Mouse (Mus musculus) hindbrain, postnatal 0 days (tissue): ENCODE measurements at regions not wholly inside any gene's neighbourhood (a gene's known extent, or its start where the extent isn't known, plus 50 kb on each side); places are given as distances from the start of the nearest gene placed in this dataset.
A peak's percentile ranks its signal among the peaks of the same experiment; 100 is the strongest.
"Not testable (repeated sequence)": the region's sequence is repeated elsewhere in the genome, so short reads cannot be mapped to it uniquely, and the experiment has no call there.

Experiments used
- ATAC-seq: fragments of 200-750 bp; cut with Nextera tagmentation; 2 replicates; pipeline ENCODE4 v1.8.0; 2017; ENCODE audit warnings: mild to moderate bottlenecking, moderate TSS enrichment, moderate library complexity
- DNase-seq: peaks from one replicate; pipeline ENCODE4 v3.0.0-alpha.2; 2015; ENCODE audit warnings: low spot score
- H3K27ac ChIP-seq: fragments of 300-500 bp; sonication (generic); 2 replicates; pipeline ENCODE4 v1.5.1; 2014; ENCODE audit warnings: mild to moderate bottlenecking
- H3K27me3 ChIP-seq: fragments of 300-500 bp; sonication (generic); 2 replicates; pipeline ENCODE4 v1.6.1; 2014; ENCODE audit warnings: low read length, mixed read lengths; ENCODE audit not compliant: insufficient read depth
- H3K36me3 ChIP-seq: fragments of 300-500 bp; sonication (generic); 2 replicates; pipeline ENCODE4 v1.6.1; 2014; ENCODE audit warnings: low read length, mixed read lengths; ENCODE audit not compliant: insufficient read depth
- H3K4me1 ChIP-seq: fragments of 300-500 bp; sonication (generic); 2 replicates; pipeline ENCODE4 v1.6.1; 2014; ENCODE audit warnings: antibody characterized with exemption, low read length, mixed read lengths; ENCODE audit not compliant: insufficient read depth
- H3K4me2 ChIP-seq: fragments of 300-500 bp; sonication (generic); 2 replicates; pipeline ENCODE4 v1.6.1; 2014; ENCODE audit warnings: low read depth, mild to moderate bottlenecking, low read length, moderate library complexity, mixed read lengths
- H3K4me3 ChIP-seq: fragments of 300-500 bp; sonication (generic); 2 replicates; pipeline ENCODE4 v1.5.1; 2014; ENCODE audit warnings: low read length
- H3K9ac ChIP-seq: fragments of 300-500 bp; sonication (generic); replicated peaks from 2 replicates; pipeline ENCODE4 v1.6.1; 2014; ENCODE audit warnings: mild to moderate bottlenecking, low read length, moderate library complexity, mixed read lengths
- H3K9me3 ChIP-seq: fragments of 300-500 bp; sonication (generic); 2 replicates; pipeline ENCODE4 v1.6.1; 2016; ENCODE audit warnings: low read length, mixed read lengths
- WGBS: fragments of 180-500 bp; shearing (Covaris S2); extraction: QIAGEN DNeasy Blood & Tissue Kit; methylation state at CpG from one replicate; pipeline ENCODE4 v1.1.7; 2014; 5-methylcytosine and 5-hydroxymethylcytosine counted together

DNA sequence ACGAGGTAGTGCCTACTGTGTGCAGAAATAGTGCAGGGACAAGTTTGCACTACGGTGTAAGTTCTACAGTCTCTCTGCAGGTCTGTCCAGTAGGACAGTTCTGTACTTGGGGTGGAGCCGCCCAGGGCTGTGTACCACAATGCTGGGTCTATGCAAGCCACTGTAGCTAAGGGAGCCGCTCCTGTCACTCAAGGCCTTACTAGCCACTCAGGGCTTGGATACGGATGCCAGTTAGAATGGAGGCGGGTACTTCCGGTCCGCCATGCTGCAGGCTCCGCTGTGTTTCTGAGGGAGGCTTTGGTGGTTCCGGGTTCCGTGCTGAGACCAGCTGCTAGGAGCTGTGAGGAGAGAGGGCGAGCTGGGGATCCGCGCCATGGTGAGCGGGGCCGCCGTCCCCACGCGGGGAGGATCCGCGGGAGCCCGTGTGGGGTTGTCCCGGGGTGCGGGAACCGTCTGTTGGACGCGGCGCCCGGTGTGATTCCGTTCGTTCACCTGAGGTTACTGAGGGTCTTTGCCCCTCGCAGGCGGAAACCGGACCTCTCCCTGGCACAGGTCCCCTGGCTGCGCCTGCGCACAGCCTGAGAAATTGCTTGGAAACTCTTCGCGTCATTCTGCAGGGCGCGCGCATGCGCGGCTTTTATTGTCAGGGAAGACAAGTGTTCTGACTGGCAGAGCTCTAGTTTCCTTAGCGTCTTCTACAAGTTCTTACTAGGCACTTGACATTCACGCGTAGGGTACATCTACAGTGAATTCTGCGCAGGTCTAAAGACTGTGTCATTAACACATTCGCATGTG is 51.0 kb upstream of the Zfp873 start:
- peak; percentile 93 for DNase-seq
- Histone ChIP-seq H3K4me2 (peak overlapping the region; percentile 45), H3K4me3 (peak overlapping the region; percentile 36), H3K27ac (peak overlapping the region; percentile 16; the same call in 1 of the 2 replicates)
- not testable (repeated sequence) for H3K4me1 ChIP-seq, H3K27me3 ChIP-seq, H3K9me3 ChIP-seq, H3K9ac ChIP-seq, H3K36me3 ChIP-seq
- WGBS, result under 1% methylated on average over 12 of the region's 48 CpGs
- peak; percentile 100 for ATAC-seq
